Mouse (Mus musculus): ENCODE measurements around the gene Sap18b.

GRCm38 (mm10) chr8:95871690-95872089 lies 46.5 kb downstream of the Sap18b start:
- no peak for TF ChIP-seq CTCF (IDR thresholded peaks at IDR 0.05; ENCODE audit: borderline replicate concordance, insufficient read depth, low read length)
- TF ChIP-seq POLR2A (IDR thresholded peaks at IDR 0.05; ENCODE audit: low read depth, low read length) = no peak
